In the genomic region with DNA sequence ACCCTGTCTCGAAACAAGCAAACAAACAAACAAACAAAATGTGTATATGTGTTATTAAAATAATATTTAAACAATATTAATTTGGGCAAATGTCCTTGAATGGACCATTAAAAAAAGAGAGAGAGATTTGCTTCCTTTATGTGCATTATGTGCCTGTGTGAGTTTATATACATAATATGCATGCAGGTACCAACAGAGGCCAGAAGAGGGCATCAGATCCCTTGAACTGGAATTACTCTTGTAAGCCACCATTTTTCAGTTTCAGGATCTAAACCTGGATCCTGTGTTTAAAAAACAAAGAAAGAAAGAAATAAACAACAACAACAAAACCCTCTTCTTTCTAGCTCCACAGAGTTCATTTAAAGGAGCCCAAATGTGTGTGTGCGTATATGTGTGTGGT, we compare ENCODE assay signal across 19 mouse cellular contexts.
DNase-seq lines count a peak whose midpoint lies in the region; ATAC-seq and TF ChIP-seq lines count a peak whose summit lies in the region.
"Had no signal": no experiment of that assay in that cellular context is flagged by ENCODE, and none has a peak within 500 bp of the region (broad histone marks: within the 10 kb centered on the region; RNA-seq: fewer than 3 reads in every experiment).

No protein-coding gene starts in this region.

- no peak for DNase-seq in hindbrain, postnatal 0 days (ENCODE audit: low spot score)
- peak; percentile 26 for DNase-seq in lung, embryonic 14.5 days
- no peak for DNase-seq in lung, postnatal 36 days
- peak; percentile 12 for DNase-seq in MEL (ENCODE audit: low read depth, low spot score)
- peak; percentile 29 for DNase-seq in naive thymus-derived CD4-positive, alpha-beta T cell, adult 2 months (ENCODE audit: low read depth)
- no peak for DNase-seq in embryo, embryonic 10.5 days (ENCODE audit: low spot score)
- no peak for DNase-seq in thymus, postnatal 14 days
- DNase-seq: adrenal gland, postnatal 10 days; cerebellum, postnatal 10 days; gastrocnemius, postnatal 10 days; kidney, postnatal 10 days; lung, adult 2 months had no signal

- no peak overlapping the region for H3K4me3 ChIP-seq in hindbrain, postnatal 0 days (ENCODE audit: low read length)
- H3K4me3 ChIP-seq in hindbrain, embryonic 16.5 days (ENCODE audit: low read length), result no peak overlapping the region
- H3K4me3 ChIP-seq in lung, embryonic 14.5 days (ENCODE audit: low read depth, low read length), result no peak overlapping the region
- no peak overlapping the region for H3K4me3 ChIP-seq in MEL (ENCODE audit: control insufficient read depth in 1 of 2, insufficient read depth in 1 of 2, low read depth in 2 of 2, low read length in 2 of 2)
- H3K4me3 ChIP-seq: embryonic facial prominence, embryonic 10.5 days; erythroblast, embryonic 14.5 days; hindbrain, embryonic 15.5 days; megakaryocyte, embryonic 14.5 days had no signal

- no peaks in the 10 kb centered on the region for H3K79me2 ChIP-seq in MEL (ENCODE audit: control insufficient read depth, insufficient read depth, low read length, poor library complexity)

- TF ChIP-seq EP300 in MEL (IDR thresholded peaks at IDR 0.05; ENCODE audit: low read depth in 1 of 2, low read length in 2 of 2), result no peak

- TF ChIP-seq POLR2A in MEL (IDR thresholded peaks at IDR 0.05; ENCODE audit: control insufficient read depth in 1 of 2, insufficient read depth in 1 of 2, low read depth in 1 of 2, low read length in 2 of 2, poor library complexity in 1 of 2), result no peak

- H3K36me3 ChIP-seq in hindbrain, postnatal 0 days (ENCODE audit: insufficient read depth, low read length), result no peaks in the 10 kb centered on the region
- H3K36me3 ChIP-seq in hindbrain, embryonic 16.5 days (ENCODE audit: control insufficient read depth, insufficient read depth, low read length), result peaks cover 2% of the 10 kb centered on the region
- H3K36me3 ChIP-seq in lung, embryonic 14.5 days (ENCODE audit: insufficient read depth), result peaks cover 26% of the 10 kb centered on the region
- no peaks in the 10 kb centered on the region for H3K36me3 ChIP-seq in MEL (ENCODE audit: control insufficient read depth in 1 of 2, insufficient read depth in 2 of 2, low read length in 2 of 2)
- H3K36me3 ChIP-seq: hindbrain, embryonic 15.5 days had no signal

- H3K4me2 ChIP-seq in hindbrain, postnatal 0 days (ENCODE audit: low read depth, low read length), result no peak overlapping the region
- H3K4me2 ChIP-seq in hindbrain, embryonic 16.5 days (ENCODE audit: low read length), result no peak overlapping the region
- H3K4me2 ChIP-seq in lung, embryonic 14.5 days, result no peak overlapping the region
- H3K4me2 ChIP-seq: heart, embryonic 11.5 days; hindbrain, embryonic 15.5 days had no signal

- no peak overlapping the region for H3K9ac ChIP-seq in hindbrain, postnatal 0 days (replicated peaks; ENCODE audit: low read length)
- no peak overlapping the region for H3K9ac ChIP-seq in hindbrain, embryonic 16.5 days (ENCODE audit: low read depth, low read length)
- no peak overlapping the region for H3K9ac ChIP-seq in lung, embryonic 14.5 days
- H3K9ac ChIP-seq in MEL (ENCODE audit: control insufficient read depth, low read depth, low read length, poor library complexity, severe bottlenecking), result no peak overlapping the region
- H3K9ac ChIP-seq: hindbrain, embryonic 15.5 days had no signal

- no peaks in the 10 kb centered on the region for H3K9me3 ChIP-seq in hindbrain, postnatal 0 days (ENCODE audit: low read length)
- no peaks in the 10 kb centered on the region for H3K9me3 ChIP-seq in hindbrain, embryonic 16.5 days (ENCODE audit: control insufficient read depth, low read length)
- H3K9me3 ChIP-seq in lung, embryonic 14.5 days (ENCODE audit: low read depth, low read length), result 0 out of 2 replicates have a peak, but pooled peaks cover 6% of the 10 kb centered on the region
- H3K9me3 ChIP-seq in MEL (replicated peaks; ENCODE audit: insufficient read depth, low read length), result no peaks in the 10 kb centered on the region
- H3K9me3 ChIP-seq: embryonic facial prominence, embryonic 10.5 days had no signal

- H3K27ac ChIP-seq in hindbrain, postnatal 0 days, result no peak overlapping the region
- no peak overlapping the region for H3K27ac ChIP-seq in hindbrain, embryonic 16.5 days (ENCODE audit: low read depth, low read length)
- H3K27ac ChIP-seq in lung, embryonic 14.5 days (ENCODE audit: low read depth), result no peak overlapping the region
- no peak overlapping the region for H3K27ac ChIP-seq in MEL (ENCODE audit: control insufficient read depth, low read depth, low read length)
- H3K27ac ChIP-seq: embryonic facial prominence, embryonic 10.5 days; hindbrain, embryonic 15.5 days had no signal

- TF ChIP-seq RAD21 in MEL (IDR thresholded peaks at IDR 0.05; ENCODE audit: low read depth, low read length), result no peak

- no peak for ATAC-seq in hindbrain, postnatal 0 days
- ATAC-seq in hindbrain, embryonic 16.5 days, result no peak
- ATAC-seq in lung, embryonic 14.5 days (ENCODE audit: insufficient read depth), result no peak
- ATAC-seq: forebrain, embryonic 16.5 days had no signal

- no peaks in the 10 kb centered on the region for H3K27me3 ChIP-seq in hindbrain, postnatal 0 days (ENCODE audit: insufficient read depth, low read length)
- no peaks in the 10 kb centered on the region for H3K27me3 ChIP-seq in hindbrain, embryonic 16.5 days (replicated peaks; ENCODE audit: control insufficient read depth, insufficient read depth, low read length)
- H3K27me3 ChIP-seq in lung, embryonic 14.5 days (ENCODE audit: insufficient read depth, low read length), result no peaks in the 10 kb centered on the region
- no peaks in the 10 kb centered on the region for H3K27me3 ChIP-seq in MEL (ENCODE audit: control insufficient read depth in 1 of 2, insufficient read depth in 2 of 2, low read length in 2 of 2)
- H3K27me3 ChIP-seq: hindbrain, embryonic 15.5 days; megakaryocyte, embryonic 14.5 days had no signal

- WGBS in hindbrain, postnatal 0 days, result 98% methylated on average over 2 of the region's 2 CpGs
- 96% methylated on average over 2 of the region's 2 CpGs for WGBS in hindbrain, embryonic 16.5 days
- 96% methylated on average over 2 of the region's 2 CpGs for WGBS in lung, embryonic 14.5 days

- H3K4me1 ChIP-seq in hindbrain, postnatal 0 days (ENCODE audit: insufficient read depth, low read length), result 0 out of 2 replicates have a peak, but pooled peaks cover 3% of the 10 kb centered on the region
- peaks cover 5% of the 10 kb centered on the region for H3K4me1 ChIP-seq in hindbrain, embryonic 16.5 days (ENCODE audit: control insufficient read depth, insufficient read depth, low read depth, low read length)
- H3K4me1 ChIP-seq in lung, embryonic 14.5 days (ENCODE audit: insufficient read depth), result no peaks in the 10 kb centered on the region
- no peaks in the 10 kb centered on the region for H3K4me1 ChIP-seq in MEL (ENCODE audit: control insufficient read depth in 1 of 2, insufficient read depth in 2 of 2, low read length in 2 of 2)

- peak; percentile 42 for TF ChIP-seq CTCF in hindbrain, postnatal 0 days (IDR thresholded peaks at IDR 0.05; ENCODE audit: low read depth)
- peak; percentile 33; the same call in 1 of the 2 replicates for TF ChIP-seq CTCF in lung, embryonic 14.5 days (IDR thresholded peaks at IDR 0.05; ENCODE audit: low read depth)
- peak in 1 of 3 experiments; percentile 4; a peak in 1 of 6 replicates for TF ChIP-seq CTCF in MEL (IDR thresholded peaks at IDR 0.05 in 2 of 3, conservative IDR thresholded peaks at IDR 0.05 in 1 of 3; ENCODE audit: control insufficient read depth in 1 of 3, insufficient read depth in 1 of 3, low read depth in 2 of 3, low read length in 3 of 3, poor library complexity in 1 of 3, severe bottlenecking in 1 of 3)

TF ChIP-seq in MEL, 35 proteins besides CTCF, POLR2A, EP300 and RAD21:
- TF ChIP-seq RCOR1 (IDR thresholded peaks at IDR 0.05; ENCODE audit: low read depth, low read length) (no peak), CHD2 (IDR thresholded peaks at IDR 0.05; ENCODE audit: low read length) (no peak), CHD1 (IDR thresholded peaks at IDR 0.05; ENCODE audit: low read depth, low read length) (no peak), UBTF (IDR thresholded peaks at IDR 0.05; ENCODE audit: borderline replicate concordance, insufficient read depth, low read depth, low read length) (no peak), E2F4 (IDR thresholded peaks at IDR 0.05; ENCODE audit: borderline replicate concordance, low read depth, low read length) (no peak), TBP (IDR thresholded peaks at IDR 0.05; ENCODE audit: low read depth, low read length) (no peak), MYB (IDR thresholded peaks at IDR 0.05; ENCODE audit: low read depth, low read length) (no peak), GABPA (IDR thresholded peaks at IDR 0.05; ENCODE audit: low read depth, low read length) (no peak), ZC3H11A (IDR thresholded peaks at IDR 0.05; ENCODE audit: low read depth, low read length) (no peak), JUND (IDR thresholded peaks at IDR 0.05; ENCODE audit: low read depth, low read length) (no peak), NELFE (IDR thresholded peaks at IDR 0.05; ENCODE audit: low read depth, low read length) (no peak), MAZ (IDR thresholded peaks at IDR 0.05; ENCODE audit: low read depth, low read length) (no peak), MAFK (IDR thresholded peaks at IDR 0.05; ENCODE audit: borderline replicate concordance, low read depth, low read length) (no peak), MXI1 (IDR thresholded peaks at IDR 0.05; ENCODE audit: low read depth, low read length) (no peak), MAX (IDR thresholded peaks at IDR 0.05; ENCODE audit: low read length) (no peak), MYC (IDR thresholded peaks at IDR 0.05; ENCODE audit: low read depth, low read length) (no peak)

Comparison
In these comparisons a context has a peak if more than half of its experiments do, and no peak if none do; other contexts are left out.
1. DNase-seq: peak in lung, embryonic 14.5 days (single experiment), MEL (single experiment) and naive thymus-derived CD4-positive, alpha-beta T cell, adult 2 months (single experiment); none in hindbrain, postnatal 0 days (single experiment), lung, postnatal 36 days (single experiment), embryo, embryonic 10.5 days (single experiment) and thymus, postnatal 14 days (single experiment).